Mouse (Mus musculus) bone marrow, adult 2 months (tissue): ENCODE results near the gene Nlrc3.

ENCODE experiments used
- CTCF ChIP-seq: fragments of 200-500 bp; IDR thresholded peaks from 2 replicates; pipeline ENCODE4 v1.5.1; 2011; ENCODE audit warnings: low read length, control low read depth; ENCODE audit not compliant: control insufficient read depth, insufficient read depth
- POLR2A ChIP-seq: fragments of 200-500 bp; IDR thresholded peaks from 2 replicates; pipeline ENCODE4 v1.6.1; 2011; ENCODE audit warnings: low read depth, mild to moderate bottlenecking, control low read depth, low read length, borderline replicate concordance; ENCODE audit not compliant: control insufficient read depth

DNA sequence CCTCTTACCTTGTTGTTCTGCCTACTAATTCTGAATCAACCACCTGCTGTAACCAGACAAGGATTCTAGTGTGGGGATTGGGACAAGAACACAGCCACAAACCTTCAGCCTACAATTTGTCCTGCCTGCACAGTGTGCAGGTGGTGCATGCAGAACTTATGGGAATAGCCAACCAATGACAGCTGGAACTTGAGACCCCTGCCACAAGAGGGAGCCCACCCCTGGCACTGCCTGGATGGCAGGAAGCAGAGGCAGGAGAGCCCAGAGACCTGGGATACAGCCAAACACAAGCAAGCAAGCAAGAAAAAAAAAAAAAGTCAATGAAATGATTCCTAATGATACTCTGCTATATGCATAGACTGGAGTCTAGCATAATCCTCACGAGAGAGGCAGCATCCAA, 44.8 kb upstream of the Nlrc3 start:
- TF ChIP-seq CTCF (no peak), POLR2A (no peak)
